Mouse (Mus musculus): Measurements from ENCODE around the gene Cnr2. TPM values are rescaled to one million over a fixed set of nuclear protein-coding genes. Genes with fewer than 3 reads are reported as not detected.

Cnr2 gene
- not detected for polyA plus RNA-seq (2012; fragmentation: generic; extraction: Trizol)

- Histone ChIP-seq H3K36me3 (ENCODE audit: control insufficient read depth, insufficient read depth) (no peaks in the 10 kb centered on the region), H3ac (ENCODE audit: control insufficient read depth, insufficient read length) (no peak within 1 kb of the TSS), H3K4me2 (ENCODE audit: low read depth) (no peak within 1 kb of the TSS), H3K79me2 (ENCODE audit: control insufficient read depth, insufficient read depth) (no peaks in the 10 kb centered on the region), H3K4me3 (no peak within 1 kb of the TSS), H3K27me3 (ENCODE audit: control insufficient read depth, insufficient read depth, insufficient read length) (peaks cover 16% of the 10 kb centered on the region)
- no peak for TF ChIP-seq MAX (IDR thresholded peaks at IDR 0.05; ENCODE audit: low read depth)
- TF ChIP-seq USF1 (IDR thresholded peaks at IDR 0.05; ENCODE audit: low read depth) = no peak
- TF ChIP-seq SRF (IDR thresholded peaks at IDR 0.05; ENCODE audit: control insufficient read depth, insufficient read length, low read depth) = no peak
- no peak for TF ChIP-seq MYOG (IDR thresholded peaks at IDR 0.05; ENCODE audit: control insufficient read depth in 1 of 3, insufficient read depth in 1 of 3, insufficient read length in 2 of 3, low read depth in 2 of 3)
- no peak for TF ChIP-seq TCF12 (IDR thresholded peaks at IDR 0.05; ENCODE audit: insufficient read depth, poor library complexity, severe bottlenecking)
- TF ChIP-seq E2F4 (IDR thresholded peaks at IDR 0.05; ENCODE audit: insufficient read depth) = no peak
Measured at GRCm38 (mm10) chr4:135895071-135895571, at the start of gene Cnr2. Cnr2 (plus strand) TSS chr4:135895394.

- H3K36me3 ChIP-seq (ENCODE audit: control insufficient read depth, insufficient read depth) = no peaks in the 10 kb centered on the region
- TF ChIP-seq REST (IDR thresholded peaks at IDR 0.05; ENCODE audit: insufficient read depth, insufficient read length) (no peak), MYOG (IDR thresholded peaks at IDR 0.05; ENCODE audit: control insufficient read depth in 1 of 3, insufficient read depth in 1 of 3, insufficient read length in 2 of 3, low read depth in 2 of 3) (no peak), MYOD1 (IDR thresholded peaks at IDR 0.05; ENCODE audit: control insufficient read depth in 1 of 3, insufficient read length in 2 of 3, low read depth in 2 of 3) (no peak), MAX (IDR thresholded peaks at IDR 0.05; ENCODE audit: low read depth) (no peak), TCF3 (IDR thresholded peaks at IDR 0.05; ENCODE audit: insufficient read length, low read depth) (no peak), TCF12 (IDR thresholded peaks at IDR 0.05; ENCODE audit: insufficient read depth, poor library complexity, severe bottlenecking) (no peak), POLR2AphosphoS2 (IDR thresholded peaks at IDR 0.05; ENCODE audit: insufficient read length, low read depth) (no peak), E2F4 (IDR thresholded peaks at IDR 0.05; ENCODE audit: insufficient read depth) (no peak), CEBPB (IDR thresholded peaks at IDR 0.05; ENCODE audit: insufficient read depth, poor library complexity, severe bottlenecking) (no peak), POLR2A (IDR thresholded peaks at IDR 0.05; ENCODE audit: insufficient read length, low read depth) (no peak), USF1 (IDR thresholded peaks at IDR 0.05; ENCODE audit: low read depth) (no peak), SRF (IDR thresholded peaks at IDR 0.05; ENCODE audit: control insufficient read depth, insufficient read length, low read depth) (no peak)
- no peaks in the 10 kb centered on the region for H3K79me2 ChIP-seq (ENCODE audit: control insufficient read depth, insufficient read depth)
- no peak overlapping the region for H3K4me2 ChIP-seq (ENCODE audit: low read depth)
- H3K27me3 ChIP-seq (ENCODE audit: control insufficient read depth, insufficient read depth, insufficient read length) = no peaks in the 10 kb centered on the region
- H3ac ChIP-seq (ENCODE audit: control insufficient read depth, insufficient read length) = no peak overlapping the region
- H3K4me3 ChIP-seq = no peak overlapping the region
Measured at GRCm38 (mm10) chr4:135847581-135847980, 47.6 kb upstream of the Cnr2 start.

GRCm38 (mm10) chr4:135850411-135851095 is 44.6 kb upstream of the Cnr2 start:
- H3K27me3 ChIP-seq (ENCODE audit: control insufficient read depth, insufficient read depth, insufficient read length) = no peaks in the 10 kb centered on the region

GRCm38 (mm10) chr4:135851942-135852341 is 43.3 kb upstream of the Cnr2 start:
- Histone ChIP-seq H3K36me3 (ENCODE audit: control insufficient read depth, insufficient read depth) (no peaks in the 10 kb centered on the region), H3K79me2 (ENCODE audit: control insufficient read depth, insufficient read depth) (peaks cover 5% of the 10 kb centered on the region), H3K27me3 (ENCODE audit: control insufficient read depth, insufficient read depth, insufficient read length) (no peaks in the 10 kb centered on the region), H3K4me3 (no peak overlapping the region), H3ac (ENCODE audit: control insufficient read depth, insufficient read length) (no peak overlapping the region), H3K4me2 (ENCODE audit: low read depth) (no peak overlapping the region)
- TF ChIP-seq POLR2A (IDR thresholded peaks at IDR 0.05; ENCODE audit: insufficient read length, low read depth) (no peak), TCF3 (IDR thresholded peaks at IDR 0.05; ENCODE audit: insufficient read length, low read depth) (no peak)

More at GRCm38 (mm10) chr4:135850411-135851095, 44.6 kb upstream of the Cnr2 start:
- no peak for TF ChIP-seq USF1 (IDR thresholded peaks at IDR 0.05; ENCODE audit: low read depth)
- TF ChIP-seq CEBPB (IDR thresholded peaks at IDR 0.05; ENCODE audit: insufficient read depth, poor library complexity, severe bottlenecking) = no peak
- no peak for TF ChIP-seq REST (IDR thresholded peaks at IDR 0.05; ENCODE audit: insufficient read depth, insufficient read length)
- Histone ChIP-seq H3K4me2 (ENCODE audit: low read depth) (no peak overlapping the region), H3ac (ENCODE audit: control insufficient read depth, insufficient read length) (no peak overlapping the region), H3K4me3 (no peak overlapping the region), H3K79me2 (ENCODE audit: control insufficient read depth, insufficient read depth) (no peaks in the 10 kb centered on the region), H3K36me3 (ENCODE audit: control insufficient read depth, insufficient read depth) (no peaks in the 10 kb centered on the region)

- H3K4me3 ChIP-seq = no peak overlapping the region
- no peak for TF ChIP-seq POLR2AphosphoS2 (IDR thresholded peaks at IDR 0.05; ENCODE audit: insufficient read length, low read depth)
- TF ChIP-seq REST (IDR thresholded peaks at IDR 0.05; ENCODE audit: insufficient read depth, insufficient read length) = no peak
- no peak for TF ChIP-seq TCF3 (IDR thresholded peaks at IDR 0.05; ENCODE audit: insufficient read length, low read depth)
- TF ChIP-seq SRF (IDR thresholded peaks at IDR 0.05; ENCODE audit: control insufficient read depth, insufficient read length, low read depth) = no peak
- TF ChIP-seq MYOG (IDR thresholded peaks at IDR 0.05; ENCODE audit: control insufficient read depth in 1 of 3, insufficient read depth in 1 of 3, insufficient read length in 2 of 3, low read depth in 2 of 3) = no peak
- TF ChIP-seq CEBPB (IDR thresholded peaks at IDR 0.05; ENCODE audit: insufficient read depth, poor library complexity, severe bottlenecking) = no peak
- TF ChIP-seq E2F4 (IDR thresholded peaks at IDR 0.05; ENCODE audit: insufficient read depth) = no peak
- TF ChIP-seq MYOD1 (IDR thresholded peaks at IDR 0.05; ENCODE audit: control insufficient read depth in 1 of 3, insufficient read length in 2 of 3, low read depth in 2 of 3) = no peak
- no peak for TF ChIP-seq POLR2A (IDR thresholded peaks at IDR 0.05; ENCODE audit: insufficient read length, low read depth)
- no peak for TF ChIP-seq MAX (IDR thresholded peaks at IDR 0.05; ENCODE audit: low read depth)
- TF ChIP-seq USF1 (IDR thresholded peaks at IDR 0.05; ENCODE audit: low read depth) = no peak
- TF ChIP-seq TCF12 (IDR thresholded peaks at IDR 0.05; ENCODE audit: insufficient read depth, poor library complexity, severe bottlenecking) = no peak
- no peak overlapping the region for H3ac ChIP-seq (ENCODE audit: control insufficient read depth, insufficient read length)
- no peak overlapping the region for H3K4me2 ChIP-seq (ENCODE audit: low read depth)
- no peaks in the 10 kb centered on the region for H3K27me3 ChIP-seq (ENCODE audit: control insufficient read depth, insufficient read depth, insufficient read length)
- H3K79me2 ChIP-seq (ENCODE audit: control insufficient read depth, insufficient read depth) = peaks cover 26% of the 10 kb centered on the region
- H3K36me3 ChIP-seq (ENCODE audit: control insufficient read depth, insufficient read depth) = no peaks in the 10 kb centered on the region
Measured at GRCm38 (mm10) chr4:135853987-135854546, 41.1 kb upstream of the Cnr2 start.

All from myocyte (in vitro differentiated cells).